Mouse (Mus musculus) liver, postnatal 0 days (tissue): Measurements from ENCODE around the gene Ndrg3. TPM values are rescaled to one million over a fixed set of nuclear protein-coding genes. Genes with fewer than 3 reads are reported as not detected.

ENCODE experiments used
- ATAC-seq: fragments of 200-750 bp; cut with Nextera tagmentation; 2 replicates; pipeline ENCODE4 v1.8.0; 2017; ENCODE audit warnings: mild to moderate bottlenecking, moderate library complexity
- DNase-seq: peaks from one replicate; pipeline ENCODE4 v3.0.0-alpha.2; 2016
- H3K27ac ChIP-seq: fragments of 300-500 bp; sonication (generic); 2 replicates; pipeline ENCODE4 v1.5.1; 2014; ENCODE audit warnings: antibody characterized with exemption, moderate library complexity, mild to moderate bottlenecking, low read depth
- H3K27me3 ChIP-seq: fragments of 300-500 bp; sonication (generic); 2 replicates; pipeline ENCODE4 v1.6.1; 2014; ENCODE audit warnings: low read length, control low read depth, mixed read lengths; ENCODE audit not compliant: insufficient read depth
- H3K36me3 ChIP-seq: fragments of 300-500 bp; sonication (generic); replicated peaks from 2 replicates; pipeline ENCODE4 v1.6.1; 2014; ENCODE audit warnings: mild to moderate bottlenecking, control low read depth, low read length, moderate library complexity, mixed read lengths; ENCODE audit not compliant: insufficient read depth
- H3K4me1 ChIP-seq: fragments of 300-500 bp; sonication (generic); 2 replicates; pipeline ENCODE4 v1.6.1; 2014; ENCODE audit warnings: antibody characterized with exemption, mild to moderate bottlenecking, control low read depth; ENCODE audit not compliant: insufficient read depth
- H3K4me2 ChIP-seq: fragments of 300-500 bp; sonication (generic); 2 replicates; pipeline ENCODE4 v1.6.1; 2014; ENCODE audit warnings: low read depth, mild to moderate bottlenecking, low read length, moderate library complexity, mixed read lengths
- H3K4me3 ChIP-seq: fragments of 300-500 bp; sonication (generic); 2 replicates; pipeline ENCODE4 v1.5.1; 2014; ENCODE audit warnings: low read depth, low read length
- H3K9ac ChIP-seq: fragments of 300-500 bp; sonication (generic); replicated peaks from 2 replicates; pipeline ENCODE4 v1.6.1; 2014; ENCODE audit warnings: mild to moderate bottlenecking, moderate library complexity
- H3K9me3 ChIP-seq: fragments of 300-500 bp; sonication (generic); 2 replicates; pipeline ENCODE4 v1.6.1; 2016; ENCODE audit warnings: mild to moderate bottlenecking, control low read depth, low read length, mixed read lengths
- CTCF ChIP-seq: sonication (generic); IDR thresholded peaks from 2 replicates; pipeline ENCODE4 v1.5.1; 2016; ENCODE audit warnings: antibody characterized with exemption, low read depth
- EP300 ChIP-seq: IDR thresholded peaks from 2 replicates; pipeline ENCODE4 v1.6.1; 2016; ENCODE audit warnings: antibody characterized with exemption, low read depth, mild to moderate bottlenecking
- WGBS: fragments of 180-500 bp; shearing (Covaris S2); extraction: QIAGEN DNeasy Blood & Tissue Kit; methylation state at CpG from one replicate; pipeline ENCODE4 v1.1.7; 2014; ENCODE audit not compliant: insufficient replicate concordance; 5-methylcytosine and 5-hydroxymethylcytosine counted together
- polyA plus RNA-seq: library from polyadenylated mRNA; unstranded; fragments of >200 nt; fragmentation: Nextera tagmentation; extraction: Ambion mirVana; gene quantifications from 2 replicates; pipeline ENCODE4 v1.2.1, GENCODE M21; 2015

The Ndrg3 gene
- 10.0 and 11.3 TPM in 2 replicates for polyA plus RNA-seq

DNA sequence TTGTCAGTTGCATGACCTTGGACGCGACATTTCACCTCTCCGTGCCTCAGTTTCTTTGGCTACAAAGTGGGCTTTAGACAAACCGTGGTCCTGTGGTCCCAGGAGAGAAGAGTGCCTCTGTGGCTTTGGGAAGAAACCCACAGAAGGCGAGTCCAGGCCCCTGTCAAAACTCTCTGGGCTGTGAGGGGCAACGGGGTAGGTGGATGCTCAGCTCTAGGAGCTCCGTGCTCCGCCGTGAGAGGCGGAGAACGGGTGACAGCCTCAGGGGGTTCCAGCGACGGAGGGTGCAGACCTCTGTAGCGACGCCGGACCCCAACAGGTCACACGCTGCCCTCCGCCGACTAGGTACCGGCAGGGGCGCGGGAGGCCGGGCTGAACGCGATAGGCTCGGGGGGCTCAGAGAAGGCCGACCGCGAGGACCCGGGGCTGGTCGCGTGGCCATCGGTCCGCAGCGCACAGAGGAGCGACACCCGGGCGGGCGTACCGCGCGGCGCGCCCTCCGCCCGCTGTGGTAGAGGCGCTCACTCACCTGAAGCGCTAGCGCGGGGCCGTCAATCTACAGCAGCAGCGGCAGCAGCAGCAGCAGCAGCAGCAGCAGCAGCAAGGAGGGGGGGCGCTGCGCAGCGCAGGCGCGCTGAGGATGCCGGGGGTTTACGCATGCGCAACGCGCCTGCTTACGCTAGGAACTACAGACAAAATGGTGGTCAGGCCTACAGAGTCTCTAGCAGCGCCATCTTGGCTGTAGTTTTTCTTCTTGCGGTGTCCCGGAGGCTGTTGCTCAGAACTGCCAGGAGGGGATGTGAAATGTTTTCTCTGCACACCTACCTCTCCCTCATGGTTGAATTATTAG lies at the start of gene Ndrg3:
Gene Ndrg3, minus strand, starts transcription at position 587 of the 850 bp plus-strand sequence.
- Histone ChIP-seq H3K4me3 (peak within 1 kb of the TSS; percentile 82), H3K27ac (peak within 1 kb of the TSS; percentile 70), H3K4me2 (peak within 1 kb of the TSS; percentile 92), H3K27me3 (no peaks in the 10 kb centered on the region), H3K36me3 (peaks cover 24% of the 10 kb centered on the region), H3K9ac (peak within 1 kb of the TSS; percentile 88), H3K9me3 (no peaks in the 10 kb centered on the region), H3K4me1 (peaks cover 3% of the 10 kb centered on the region)
- under 1% methylated on average over 46 of the region's 66 CpGs for WGBS
- peak; percentile 97 for ATAC-seq
- TF ChIP-seq EP300 (no peak), CTCF (peak; percentile 66)
- DNase-seq = peak; percentile 97

DNA sequence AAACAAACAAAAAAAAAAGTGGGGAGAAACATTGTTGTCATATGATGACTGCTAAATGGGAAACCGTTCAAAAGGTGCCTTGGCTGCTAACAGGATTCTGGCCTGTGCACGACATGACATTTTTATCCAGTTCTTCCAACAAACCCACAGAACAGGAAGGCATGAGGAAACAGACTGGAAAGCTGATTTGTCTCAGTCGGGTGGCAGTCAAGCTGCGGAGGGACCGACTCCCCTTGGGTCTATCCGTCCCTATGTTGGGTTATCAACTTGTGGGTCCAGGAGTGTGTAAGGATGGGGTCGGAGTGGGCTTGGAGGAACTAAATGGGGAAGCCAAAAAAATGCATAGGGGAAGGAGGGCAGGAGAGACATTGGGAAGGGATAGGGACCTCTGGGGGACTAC lies 49.6 kb upstream of the Ndrg3 start:
- Histone ChIP-seq H3K9me3 (0 out of 2 replicates have a peak, but pooled peaks cover 3% of the 10 kb centered on the region), H3K36me3 (peaks cover 4% of the 10 kb centered on the region), H3K4me1 (peaks cover 3% of the 10 kb centered on the region; the same call in 1 of the 2 replicates), H3K27me3 (no peaks in the 10 kb centered on the region), H3K4me2 (no peak overlapping the region), H3K27ac (no peak overlapping the region), H3K4me3 (no peak overlapping the region), H3K9ac (no peak overlapping the region)
- WGBS = 55% methylated on average over 7 of the region's 7 CpGs
- DNase-seq (no peak), ATAC-seq (no peak)
- TF ChIP-seq EP300 (no peak), CTCF (no peak)

DNA sequence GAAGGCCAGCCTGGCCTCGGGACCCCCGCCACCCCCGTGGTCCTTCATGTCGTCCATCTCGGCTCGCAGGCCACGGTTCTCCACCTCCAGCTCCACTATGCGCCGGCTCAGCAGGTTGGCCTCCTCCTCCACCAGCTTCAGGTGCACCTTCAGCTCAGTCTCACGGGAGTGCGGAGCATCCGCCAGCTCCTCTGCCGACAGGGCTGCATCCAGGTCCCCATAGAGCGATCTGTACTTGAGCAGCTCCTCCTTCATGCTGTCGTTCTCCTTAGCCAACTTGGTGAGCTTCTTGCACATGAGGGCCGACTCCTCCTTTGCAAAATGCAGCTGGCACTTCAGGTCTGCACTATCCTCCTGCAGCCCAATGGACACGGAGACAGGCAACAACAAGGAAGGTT lies 48.8 kb upstream of the Ndrg3 start:
- H3K4me1 ChIP-seq = peaks cover 3% of the 10 kb centered on the region; the same call in 1 of the 2 replicates
- no peak for ATAC-seq
- H3K36me3 ChIP-seq = peaks cover 4% of the 10 kb centered on the region
- TF ChIP-seq EP300 (no peak), CTCF (no peak)
- no peaks in the 10 kb centered on the region for H3K27me3 ChIP-seq
- WGBS = 81% methylated on average over 17 of the region's 17 CpGs
- H3K27ac ChIP-seq = no peak overlapping the region
- no peak overlapping the region for H3K4me2 ChIP-seq
- no peak for DNase-seq
- H3K4me3 ChIP-seq = no peak overlapping the region
- H3K9me3 ChIP-seq = 0 out of 2 replicates have a peak, but pooled peaks cover under 1% of the 10 kb centered on the region
- H3K9ac ChIP-seq = no peak overlapping the region

DNA sequence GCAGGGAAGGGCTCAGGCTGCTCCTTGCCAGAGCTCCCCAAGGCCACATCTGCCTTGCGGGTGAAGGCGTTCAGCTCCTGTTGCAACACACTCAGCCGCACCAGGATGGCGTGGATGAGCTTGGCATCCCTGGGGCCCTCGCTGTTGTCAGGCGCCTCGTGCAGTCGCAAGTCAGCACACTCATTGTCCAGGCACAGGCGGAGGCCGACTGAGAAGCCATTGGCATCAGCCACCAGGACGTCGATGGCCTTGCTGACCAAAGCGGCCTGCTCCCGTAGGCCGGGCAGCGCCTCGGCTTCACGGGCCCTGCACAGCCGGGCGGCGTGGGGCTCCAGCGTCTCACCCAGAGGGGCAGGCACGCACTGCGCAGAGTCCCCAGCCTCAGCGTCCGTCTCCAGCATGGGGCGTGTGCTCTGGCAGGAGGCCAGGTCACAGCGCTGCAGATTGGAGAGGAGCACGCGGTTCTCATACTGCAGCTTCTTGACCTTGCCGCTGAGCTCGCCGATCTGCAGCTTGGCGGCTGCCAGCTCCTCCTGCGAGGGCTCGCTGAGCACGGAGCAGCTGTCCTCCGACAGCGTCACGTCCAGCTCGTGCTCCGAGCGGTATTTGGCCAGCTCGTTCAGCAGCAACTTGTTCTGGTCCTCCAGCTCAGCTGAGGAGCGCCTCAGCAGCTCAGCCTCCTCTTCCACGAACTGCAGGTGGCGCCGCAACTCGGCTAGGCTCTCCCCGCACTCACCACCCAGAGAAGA lies 48.2 kb upstream of the Ndrg3 start:
- Histone ChIP-seq H3K27ac (no peak overlapping the region), H3K4me2 (no peak overlapping the region), H3K4me1 (peaks cover 3% of the 10 kb centered on the region; the same call in 1 of the 2 replicates), H3K27me3 (no peaks in the 10 kb centered on the region), H3K4me3 (no peak overlapping the region), H3K36me3 (peaks cover 4% of the 10 kb centered on the region), H3K9ac (no peak overlapping the region), H3K9me3 (no peaks in the 10 kb centered on the region)
- WGBS = 86% methylated on average over 48 of the region's 50 CpGs
- DNase-seq = no peak
- ATAC-seq = no peak
- TF ChIP-seq EP300 = no peak
- TF ChIP-seq CTCF = peak; percentile 36

DNA sequence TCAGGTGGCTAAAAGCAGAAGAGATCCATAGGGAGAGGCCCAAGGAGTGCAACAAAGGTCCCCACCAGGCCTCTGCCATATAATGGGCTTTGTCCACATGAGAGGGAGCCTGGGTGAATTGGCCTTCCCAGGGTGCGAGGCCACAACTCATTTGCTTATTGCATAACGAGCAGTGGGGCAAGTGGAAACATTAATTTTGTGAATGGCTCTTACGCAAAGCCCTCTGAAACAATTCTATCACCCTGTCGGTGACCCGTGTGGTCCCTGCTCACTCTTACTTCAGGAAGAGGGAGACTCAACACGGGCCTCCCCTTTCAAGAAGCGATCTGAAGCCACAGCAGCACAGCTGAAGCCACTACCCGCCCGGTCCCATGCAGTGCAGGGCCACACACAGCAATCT lies 45.4 kb upstream of the Ndrg3 start:
- WGBS = 65% methylated on average over 9 of the region's 9 CpGs
- DNase-seq = no peak

DNA sequence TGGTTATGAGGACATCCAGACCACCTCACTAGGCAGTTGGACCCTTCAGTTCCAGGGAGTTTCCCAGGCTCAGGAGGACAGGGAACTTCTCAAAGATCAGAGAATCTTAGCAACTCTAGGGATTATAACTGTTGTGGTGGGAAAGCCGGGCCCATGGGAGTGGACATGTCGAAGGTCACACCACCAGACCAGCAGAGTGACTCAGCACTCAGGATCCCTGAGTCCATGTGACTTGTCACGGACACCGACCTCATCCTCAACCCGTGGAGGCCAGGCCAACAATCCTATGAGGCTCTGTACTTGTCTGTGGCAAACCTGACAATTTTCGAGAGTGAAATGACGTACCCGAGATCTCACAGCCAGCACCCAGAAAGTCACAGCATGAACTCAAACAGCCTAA lies 44.5 kb upstream of the Ndrg3 start:
- TF ChIP-seq EP300 = no peak
- TF ChIP-seq CTCF = no peak

More for the DNA sequence above, 45.4 kb upstream of the Ndrg3 start:
- H3K4me3 ChIP-seq = no peak overlapping the region
- H3K4me2 ChIP-seq = no peak overlapping the region
- no peaks in the 10 kb centered on the region for H3K9me3 ChIP-seq
- TF ChIP-seq CTCF = no peak
- no peak for TF ChIP-seq EP300
- no peak overlapping the region for H3K9ac ChIP-seq
- H3K36me3 ChIP-seq = peaks cover 7% of the 10 kb centered on the region
- no peaks in the 10 kb centered on the region for H3K4me1 ChIP-seq
- no peaks in the 10 kb centered on the region for H3K27me3 ChIP-seq
- H3K27ac ChIP-seq = no peak overlapping the region
- ATAC-seq = no peak

More for the DNA sequence above, 44.5 kb upstream of the Ndrg3 start:
- H3K4me3 ChIP-seq = no peak overlapping the region
- H3K9me3 ChIP-seq = no peaks in the 10 kb centered on the region
- WGBS = 75% methylated on average over 8 of the region's 8 CpGs
- H3K4me1 ChIP-seq = no peaks in the 10 kb centered on the region
- no peak overlapping the region for H3K9ac ChIP-seq
- DNase-seq = no peak
- H3K4me2 ChIP-seq = no peak overlapping the region
- ATAC-seq = no peak
- H3K27me3 ChIP-seq = no peaks in the 10 kb centered on the region
- H3K27ac ChIP-seq = no peak overlapping the region
- peaks cover 7% of the 10 kb centered on the region for H3K36me3 ChIP-seq
